ENCODE assay signal across 20 mouse cellular contexts in the genomic region with DNA sequence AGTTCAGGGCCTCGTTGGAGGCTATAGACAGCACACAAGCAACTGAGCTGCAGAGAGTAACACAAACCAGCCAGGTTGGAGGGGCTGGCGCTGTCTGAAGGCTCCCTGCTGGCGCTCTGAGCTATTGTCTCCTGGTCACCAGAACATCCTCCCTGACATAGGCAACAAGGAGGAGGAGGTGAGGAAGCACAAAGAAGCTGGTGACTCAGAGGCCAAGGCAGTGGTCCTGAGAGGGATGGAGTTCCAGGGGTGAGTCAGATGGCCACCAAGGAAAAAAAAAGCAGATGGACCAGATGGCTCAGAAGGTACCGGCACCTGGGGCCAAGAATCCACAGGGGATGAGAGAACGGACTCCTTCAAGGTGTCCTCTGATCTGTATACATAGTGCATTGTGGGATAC. TPM values are rescaled to one million over a fixed set of nuclear protein-coding genes. Genes with fewer than 3 reads are reported as not detected.
DNase-seq lines count a peak whose midpoint lies in the region; ATAC-seq and TF ChIP-seq lines count a peak whose summit lies in the region.
"Had no signal": no experiment of that assay in that cellular context is flagged by ENCODE, and none has a peak within 500 bp of the region (broad histone marks: within the 10 kb centered on the region; RNA-seq: fewer than 3 reads in every experiment).

No protein-coding gene starts in this region.

- H3K9ac ChIP-seq in liver, postnatal 0 days (replicated peaks), result no peak overlapping the region
- H3K9ac ChIP-seq: embryonic facial prominence, embryonic 13.5 days; forebrain, embryonic 13.5 days; hindbrain, embryonic 15.5 days; neural tube, embryonic 15.5 days had no signal

- TF ChIP-seq EP300 in liver, postnatal 0 days (IDR thresholded peaks at IDR 0.05; ENCODE audit: low read depth), result no peak

- H3K9me3 ChIP-seq in liver, postnatal 0 days (ENCODE audit: low read length), result no peaks in the 10 kb centered on the region
- H3K9me3 ChIP-seq: embryonic facial prominence, embryonic 13.5 days; forebrain, embryonic 13.5 days; G1E; heart, embryonic 10.5 days; hindbrain, embryonic 15.5 days; neural tube, embryonic 15.5 days had no signal

- no peaks in the 10 kb centered on the region for H3K27me3 ChIP-seq in liver, postnatal 0 days (ENCODE audit: insufficient read depth, low read length)
- H3K27me3 ChIP-seq: forebrain, embryonic 13.5 days; hindbrain, embryonic 15.5 days; neural tube, embryonic 15.5 days had no signal

- no peak for DNase-seq in frontal cortex, adult 2 months (ENCODE audit: extremely low spot score in 1 of 2, low spot score in 1 of 2)
- peak; percentile 71 for DNase-seq in 3T3-L1 (ENCODE audit: low read depth, low spot score)
- peak; percentile 68 to 69 for DNase-seq in cerebellum, adult 18-20 months
- DNase-seq in cerebellum, postnatal 14 days, result peak; percentile 82 to 86
- no peak for DNase-seq in liver, postnatal 0 days
- no peak for DNase-seq in layer of hippocampus, adult 9-10 months (ENCODE audit: low spot score)
- DNase-seq: lung, adult 18-20 months had no signal

- no peak overlapping the region for H3K27ac ChIP-seq in liver, postnatal 0 days (ENCODE audit: low read depth)
- H3K27ac ChIP-seq: embryonic facial prominence, embryonic 13.5 days; forebrain, embryonic 13.5 days; heart, embryonic 10.5 days; hindbrain, embryonic 15.5 days; kidney, postnatal 0 days; left cerebral cortex, adult 2 months; neural tube, embryonic 15.5 days; stomach, postnatal 0 days had no signal

- no peak overlapping the region for H3K4me3 ChIP-seq in liver, postnatal 0 days (ENCODE audit: low read depth, low read length)
- H3K4me3 ChIP-seq: embryonic facial prominence, embryonic 13.5 days; forebrain, embryonic 13.5 days; heart, embryonic 10.5 days; hindbrain, embryonic 15.5 days; left cerebral cortex, adult 2 months; neural tube, embryonic 15.5 days had no signal

- no peaks in the 10 kb centered on the region for H3K36me3 ChIP-seq in liver, postnatal 0 days (replicated peaks; ENCODE audit: insufficient read depth, low read length)
- H3K36me3 ChIP-seq: embryonic facial prominence, embryonic 13.5 days; G1E; heart, embryonic 10.5 days; hindbrain, embryonic 15.5 days; neural tube, embryonic 15.5 days had no signal

- no peaks in the 10 kb centered on the region for H3K4me1 ChIP-seq in liver, postnatal 0 days (ENCODE audit: insufficient read depth)
- H3K4me1 ChIP-seq: embryonic facial prominence, embryonic 13.5 days; forebrain, embryonic 13.5 days; heart, embryonic 10.5 days; hindbrain, embryonic 15.5 days had no signal

- TF ChIP-seq CTCF in liver, postnatal 0 days (IDR thresholded peaks at IDR 0.05; ENCODE audit: low read depth), result no peak

- H3K4me2 ChIP-seq in liver, postnatal 0 days (ENCODE audit: low read depth, low read length), result no peak overlapping the region
- H3K4me2 ChIP-seq: embryonic facial prominence, embryonic 13.5 days; forebrain, embryonic 13.5 days; hindbrain, embryonic 15.5 days; liver, embryonic 11.5 days; neural tube, embryonic 15.5 days had no signal

- WGBS in liver, postnatal 0 days (ENCODE audit: insufficient replicate concordance), result 78% methylated on average over 5 of the region's 5 CpGs

- ATAC-seq in frontal cortex, adult (ENCODE audit: low TSS enrichment), result peak; percentile 34; the same call in 1 of the 2 replicates
- ATAC-seq in liver, postnatal 0 days, result no peak
- no peak for ATAC-seq in megakaryocyte progenitor cell, adult 5-6 weeks (replicated peaks; ENCODE audit: poor library complexity)
- ATAC-seq: activated CD4-positive, CD25-positive, alpha-beta regulatory T cell, adult 4 months; forebrain, embryonic 13.5 days had no signal

RNA-seq across cellular contexts. Expression of a gene that starts 20.9 kb away (rescaled TPM):
- 34.8 and 35.6 TPM in 2 replicates for polyA plus RNA-seq in frontal cortex, adult 2 months (2012; rRNA removed)
- polyA plus RNA-seq in liver, postnatal 0 days (2015; fragmentation: Nextera tagmentation; extraction: Ambion mirVana), result 4.7 and 6.5 TPM in 2 replicates
- 18.6 and 19.4 TPM in 2 replicates for total RNA-seq in megakaryocyte progenitor cell, adult 5-6 weeks (2015)
- total RNA-seq in megakaryocyte progenitor cell, adult 5-6 weeks (2017), result 6.8 and 17.0 TPM in 2 replicates

RNA-seq across cellular contexts. Expression of a gene that starts 34.0 kb away (rescaled TPM):
- polyA plus RNA-seq in frontal cortex, adult 2 months (2012; rRNA removed), result 26.0 and 30.5 TPM in 2 replicates
- 40.9 and 41.9 TPM in 2 replicates for polyA plus RNA-seq in liver, postnatal 0 days (2015; fragmentation: Nextera tagmentation; extraction: Ambion mirVana)
- total RNA-seq in megakaryocyte progenitor cell, adult 5-6 weeks (2015), result 34.3 and 39.1 TPM in 2 replicates
- total RNA-seq in megakaryocyte progenitor cell, adult 5-6 weeks (2017), result 13.8 and 17.4 TPM in 2 replicates

RNA-seq across cellular contexts. Expression of a gene that starts 41.6 kb away (rescaled TPM):
- polyA plus RNA-seq in frontal cortex, adult 2 months (2012; rRNA removed), result 216 and 261 TPM in 2 replicates
- 189 and 201 TPM in 2 replicates for polyA plus RNA-seq in liver, postnatal 0 days (2015; fragmentation: Nextera tagmentation; extraction: Ambion mirVana)
- total RNA-seq in megakaryocyte progenitor cell, adult 5-6 weeks (2015), result 121 and 132 TPM in 2 replicates
- total RNA-seq in megakaryocyte progenitor cell, adult 5-6 weeks (2017), result 63.4 and 107 TPM in 2 replicates

RNA-seq across cellular contexts. Expression of a gene that starts 54.2 kb away (rescaled TPM):
- polyA plus RNA-seq in frontal cortex, adult 2 months (2012; rRNA removed), result 13.7 TPM in 2 replicates
- polyA plus RNA-seq in liver, postnatal 0 days (2015; fragmentation: Nextera tagmentation; extraction: Ambion mirVana), result 1.4 and 1.6 TPM in 2 replicates
- total RNA-seq in megakaryocyte progenitor cell, adult 5-6 weeks (2015), result 3.2 and 3.4 TPM in 2 replicates
- total RNA-seq in megakaryocyte progenitor cell, adult 5-6 weeks (2017), result 4.2 and 5.0 TPM in 2 replicates

Comparison
In these comparisons a context has a peak if more than half of its experiments do, and no peak if none do; other contexts are left out.
1. DNase-seq: peak in 3T3-L1 (single experiment), cerebellum, adult 18-20 months (2 of 2) and cerebellum, postnatal 14 days (2 of 2); none in frontal cortex, adult 2 months (0 of 2), liver, postnatal 0 days (single experiment) and layer of hippocampus, adult 9-10 months (single experiment).